Mouse (Mus musculus): ENCODE data around the gene Il10. TPM values are rescaled to one million over a fixed set of nuclear protein-coding genes. Genes with fewer than 3 reads are reported as not detected.

Gene Il10
- total RNA-seq (2014; rRNA removed) = not detected in 2 replicates
- not detected in 2 replicates for polyA plus RNA-seq (2015; fragmentation: Nextera tagmentation; extraction: Ambion mirVana)

GRCm38 (mm10) chr1:131019492-131020098 lies at the start of gene Il10:
Gene Il10 (plus strand): TSS chr1:131019845.
- no peak for DNase-seq (ENCODE audit: low spot score)
- Histone ChIP-seq H3K9me3 (ENCODE audit: low read length) (no peaks in the 10 kb centered on the region), H3K36me3 (ENCODE audit: insufficient read depth, low read length) (no peaks in the 10 kb centered on the region), H3K4me3 (ENCODE audit: low read depth, low read length) (no peak within 1 kb of the TSS), H3K4me1 (ENCODE audit: insufficient read depth, low read length) (no peaks in the 10 kb centered on the region), H3K27me3 (ENCODE audit: insufficient read depth, low read length) (no peaks in the 10 kb centered on the region), H3K27ac (ENCODE audit: low read depth, low read length) (no peak within 1 kb of the TSS), H3K4me2 (ENCODE audit: low read depth, low read length, poor library complexity, severe bottlenecking) (no peak within 1 kb of the TSS), H3K9ac (replicated peaks; ENCODE audit: low read length, poor library complexity, severe bottlenecking) (no peak within 1 kb of the TSS)
- no peak for TF ChIP-seq CTCF (IDR thresholded peaks at IDR 0.05)
- ATAC-seq (ENCODE audit: low FRiP score) = no peak
- WGBS = 76% methylated on average over 8 of the region's 8 CpGs

- WGBS = 81% methylated on average over 1 of the region's 1 CpGs
- H3K27me3 ChIP-seq (ENCODE audit: insufficient read depth, low read length) = no peaks in the 10 kb centered on the region
- ATAC-seq (ENCODE audit: low FRiP score) = no peak
- no peak overlapping the region for H3K27ac ChIP-seq (ENCODE audit: low read depth, low read length)
- no peaks in the 10 kb centered on the region for H3K36me3 ChIP-seq (ENCODE audit: insufficient read depth, low read length)
- no peak overlapping the region for H3K4me3 ChIP-seq (ENCODE audit: low read depth, low read length)
- no peaks in the 10 kb centered on the region for H3K9me3 ChIP-seq (ENCODE audit: low read length)
- no peaks in the 10 kb centered on the region for H3K4me1 ChIP-seq (ENCODE audit: insufficient read depth, low read length)
- peak; percentile 58 for DNase-seq (ENCODE audit: low spot score)
- H3K9ac ChIP-seq (replicated peaks; ENCODE audit: low read length, poor library complexity, severe bottlenecking) = no peak overlapping the region
- H3K4me2 ChIP-seq (ENCODE audit: low read depth, low read length, poor library complexity, severe bottlenecking) = no peak overlapping the region
- TF ChIP-seq CTCF (IDR thresholded peaks at IDR 0.05) = peak; percentile 80
Observed at GRCm38 (mm10) chr1:130979455-130979854, 40.2 kb upstream of the Il10 start.

- no peaks in the 10 kb centered on the region for H3K9me3 ChIP-seq (ENCODE audit: low read length)
Observed at GRCm38 (mm10) chr1:130984441-130984840, 35.2 kb upstream of the Il10 start.

GRCm38 (mm10) chr1:130987001-130987400 lies 32.6 kb upstream of the Il10 start:
- TF ChIP-seq CTCF (IDR thresholded peaks at IDR 0.05) = no peak
- 90% methylated on average over 5 of the region's 5 CpGs for WGBS
- DNase-seq (ENCODE audit: low spot score) = no peak
- no peak overlapping the region for H3K4me2 ChIP-seq (ENCODE audit: low read depth, low read length, poor library complexity, severe bottlenecking)
- no peaks in the 10 kb centered on the region for H3K27me3 ChIP-seq (ENCODE audit: insufficient read depth, low read length)
- H3K4me1 ChIP-seq (ENCODE audit: insufficient read depth, low read length) = no peaks in the 10 kb centered on the region
- no peak for ATAC-seq (ENCODE audit: low FRiP score)
- H3K9me3 ChIP-seq (ENCODE audit: low read length) = no peaks in the 10 kb centered on the region
- no peak overlapping the region for H3K4me3 ChIP-seq (ENCODE audit: low read depth, low read length)
- H3K27ac ChIP-seq (ENCODE audit: low read depth, low read length) = no peak overlapping the region
- no peak overlapping the region for H3K9ac ChIP-seq (replicated peaks; ENCODE audit: low read length, poor library complexity, severe bottlenecking)
- H3K36me3 ChIP-seq (ENCODE audit: insufficient read depth, low read length) = no peaks in the 10 kb centered on the region

More at GRCm38 (mm10) chr1:130984441-130984840, 35.2 kb upstream of the Il10 start:
- peak; percentile 18; the same call in 1 of the 2 replicates for TF ChIP-seq CTCF (IDR thresholded peaks at IDR 0.05)
- Histone ChIP-seq H3K27ac (ENCODE audit: low read depth, low read length) (no peak overlapping the region), H3K4me2 (ENCODE audit: low read depth, low read length, poor library complexity, severe bottlenecking) (no peak overlapping the region), H3K4me3 (ENCODE audit: low read depth, low read length) (no peak overlapping the region), H3K9ac (replicated peaks; ENCODE audit: low read length, poor library complexity, severe bottlenecking) (no peak overlapping the region), H3K27me3 (ENCODE audit: insufficient read depth, low read length) (no peaks in the 10 kb centered on the region), H3K4me1 (ENCODE audit: insufficient read depth, low read length) (no peaks in the 10 kb centered on the region), H3K36me3 (ENCODE audit: insufficient read depth, low read length) (no peaks in the 10 kb centered on the region)
- 55% methylated on average over 7 of the region's 7 CpGs for WGBS
- ATAC-seq (ENCODE audit: low FRiP score) (no peak), DNase-seq (ENCODE audit: low spot score) (no peak)

- ATAC-seq (ENCODE audit: low FRiP score) = no peak
- no peak for DNase-seq (ENCODE audit: low spot score)
- no peaks in the 10 kb centered on the region for H3K9me3 ChIP-seq (ENCODE audit: low read length)
- H3K4me1 ChIP-seq (ENCODE audit: insufficient read depth, low read length) = no peaks in the 10 kb centered on the region
- H3K4me2 ChIP-seq (ENCODE audit: low read depth, low read length, poor library complexity, severe bottlenecking) = no peak overlapping the region
- H3K36me3 ChIP-seq (ENCODE audit: insufficient read depth, low read length) = no peaks in the 10 kb centered on the region
- H3K27ac ChIP-seq (ENCODE audit: low read depth, low read length) = no peak overlapping the region
- no peaks in the 10 kb centered on the region for H3K27me3 ChIP-seq (ENCODE audit: insufficient read depth, low read length)
- H3K9ac ChIP-seq (replicated peaks; ENCODE audit: low read length, poor library complexity, severe bottlenecking) = no peak overlapping the region
- H3K4me3 ChIP-seq (ENCODE audit: low read depth, low read length) = no peak overlapping the region
- 0 out of 2 replicates have a peak, but pooled peaks have one; percentile 3 for TF ChIP-seq CTCF (IDR thresholded peaks at IDR 0.05)
Observed at GRCm38 (mm10) chr1:130987418-130987817, 32.2 kb upstream of the Il10 start.

- ATAC-seq (ENCODE audit: low FRiP score) (no peak), DNase-seq (ENCODE audit: low spot score) (no peak)
- H3K9me3 ChIP-seq (ENCODE audit: low read length) = no peaks in the 10 kb centered on the region
- TF ChIP-seq CTCF (IDR thresholded peaks at IDR 0.05) = no peak
- H3K27me3 ChIP-seq (ENCODE audit: insufficient read depth, low read length) = no peaks in the 10 kb centered on the region
- no peak overlapping the region for H3K4me3 ChIP-seq (ENCODE audit: low read depth, low read length)
- H3K36me3 ChIP-seq (ENCODE audit: insufficient read depth, low read length) = no peaks in the 10 kb centered on the region
- no peak overlapping the region for H3K9ac ChIP-seq (replicated peaks; ENCODE audit: low read length, poor library complexity, severe bottlenecking)
- H3K4me1 ChIP-seq (ENCODE audit: insufficient read depth, low read length) = no peaks in the 10 kb centered on the region
- H3K27ac ChIP-seq (ENCODE audit: low read depth, low read length) = no peak overlapping the region
- H3K4me2 ChIP-seq (ENCODE audit: low read depth, low read length, poor library complexity, severe bottlenecking) = no peak overlapping the region
- 89% methylated on average over 3 of the region's 3 CpGs for WGBS
Observed at GRCm38 (mm10) chr1:130989331-130989730, 30.3 kb upstream of the Il10 start.
